Mouse (Mus musculus): ENCODE measurements around the gene H2-Oa. TPM values are rescaled to one million over a fixed set of nuclear protein-coding genes. Genes with fewer than 3 reads are reported as not detected.
A peak's percentile ranks its signal among the peaks of the same experiment; 100 is the strongest.

Gene H2-Oa
- polyA plus RNA-seq, 1 experiment from 2014 or later: 0.65 TPM

DNA sequence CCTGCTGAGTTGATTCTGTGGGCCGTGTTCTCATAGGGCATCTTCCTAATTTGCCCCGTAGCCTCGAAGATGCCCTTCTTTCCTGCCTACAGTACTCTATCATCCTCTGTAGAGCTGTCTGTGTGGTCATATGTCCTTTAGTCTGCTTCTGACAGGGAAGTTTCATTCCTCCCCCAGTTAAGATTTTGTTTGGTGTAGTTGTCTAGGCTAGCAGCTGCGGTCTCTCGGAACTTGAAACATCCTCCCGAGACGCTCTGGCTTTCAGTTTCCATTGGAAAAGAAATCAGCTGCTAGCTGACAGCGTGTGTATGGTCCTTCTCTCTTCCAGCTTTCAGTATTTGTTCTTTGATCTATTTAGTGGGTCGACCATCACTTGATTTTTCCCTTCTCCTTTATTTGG lies 12.7 kb downstream of the H2-Oa start:
- ATAC-seq (ENCODE audit: insufficient number of reproducible peaks, insufficient read depth, low FRiP score, low read depth): no peak
- Histone ChIP-seq H3K9me3 (ENCODE audit: control insufficient read depth, low read depth, low read length) (no peaks in the 10 kb centered on the region), H3K9ac (replicated peaks; ENCODE audit: low read depth, low read length) (no peak overlapping the region), H3K4me1 (ENCODE audit: control insufficient read depth, insufficient read depth, low read length) (no peaks in the 10 kb centered on the region), H3K27ac (ENCODE audit: low read length) (no peak overlapping the region), H3K4me3 (ENCODE audit: low read depth, low read length) (no peak overlapping the region), H3K27me3 (ENCODE audit: control insufficient read depth, insufficient read depth, low read length) (no peaks in the 10 kb centered on the region), H3K36me3 (ENCODE audit: control insufficient read depth, insufficient read depth, low read length) (peaks cover 7% of the 10 kb centered on the region; the same call in 1 of the 2 replicates), H3K4me2 (replicated peaks; ENCODE audit: low read depth, low read length) (no peak overlapping the region)
- 74% methylated on average over 9 of the region's 9 CpGs for WGBS

DNA sequence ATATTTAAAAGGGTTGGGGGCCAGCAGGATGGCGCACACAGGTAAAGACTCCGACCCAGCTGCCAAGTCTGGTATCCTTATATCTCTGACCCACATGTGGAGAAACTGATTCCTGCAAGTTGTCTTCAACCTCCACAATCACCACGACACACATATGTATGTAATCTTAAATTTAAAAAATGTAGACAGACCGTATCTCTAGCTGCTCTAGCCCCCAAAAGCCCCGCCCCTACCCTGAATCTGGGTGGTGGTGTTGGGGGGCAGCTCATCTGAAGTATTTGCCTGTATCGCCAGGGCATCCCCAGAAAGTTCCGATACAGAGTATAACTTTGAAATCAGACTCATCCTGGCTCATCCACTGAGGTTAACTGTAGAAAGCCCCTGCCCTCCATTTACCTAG lies 14.4 kb downstream of the H2-Oa start:
- H3K27ac ChIP-seq (ENCODE audit: low read length): no peak overlapping the region
- H3K4me1 ChIP-seq (ENCODE audit: control insufficient read depth, insufficient read depth, low read length): no peaks in the 10 kb centered on the region
- H3K36me3 ChIP-seq (ENCODE audit: control insufficient read depth, insufficient read depth, low read length): peaks cover 21% of the 10 kb centered on the region
- no peaks in the 10 kb centered on the region for H3K27me3 ChIP-seq (ENCODE audit: control insufficient read depth, insufficient read depth, low read length)
- H3K9ac ChIP-seq (replicated peaks; ENCODE audit: low read depth, low read length): no peak overlapping the region
- no peaks in the 10 kb centered on the region for H3K9me3 ChIP-seq (ENCODE audit: control insufficient read depth, low read depth, low read length)
- ATAC-seq (ENCODE audit: insufficient number of reproducible peaks, insufficient read depth, low FRiP score, low read depth): no peak
- 78% methylated on average over 7 of the region's 7 CpGs for WGBS
- no peak overlapping the region for H3K4me3 ChIP-seq (ENCODE audit: low read depth, low read length)
- no peak overlapping the region for H3K4me2 ChIP-seq (replicated peaks; ENCODE audit: low read depth, low read length)

- Histone ChIP-seq H3K9ac (replicated peaks; ENCODE audit: low read depth, low read length) (no peak overlapping the region), H3K27me3 (ENCODE audit: control insufficient read depth, insufficient read depth, low read length) (no peaks in the 10 kb centered on the region), H3K4me1 (ENCODE audit: control insufficient read depth, insufficient read depth, low read length) (no peaks in the 10 kb centered on the region), H3K4me2 (replicated peaks; ENCODE audit: low read depth, low read length) (no peak overlapping the region), H3K4me3 (ENCODE audit: low read depth, low read length) (no peak overlapping the region), H3K36me3 (ENCODE audit: control insufficient read depth, insufficient read depth, low read length) (peaks cover 29% of the 10 kb centered on the region), H3K27ac (ENCODE audit: low read length) (no peak overlapping the region), H3K9me3 (ENCODE audit: control insufficient read depth, low read depth, low read length) (no peaks in the 10 kb centered on the region)
- 80% methylated on average over 7 of the region's 7 CpGs for WGBS
- no peak for ATAC-seq (ENCODE audit: insufficient number of reproducible peaks, insufficient read depth, low FRiP score, low read depth)
These were observed 15.1 kb downstream of the H2-Oa start for GRCm38 (mm10) chr17:34107109-34107867.

GRCm38 (mm10) chr17:34108460-34108859 lies 16.3 kb downstream of the H2-Oa start:
- no peaks in the 10 kb centered on the region for H3K27me3 ChIP-seq (ENCODE audit: control insufficient read depth, insufficient read depth, low read length)
- H3K4me1 ChIP-seq (ENCODE audit: control insufficient read depth, insufficient read depth, low read length): no peaks in the 10 kb centered on the region
- H3K9ac ChIP-seq (replicated peaks; ENCODE audit: low read depth, low read length): no peak overlapping the region
- H3K36me3 ChIP-seq (ENCODE audit: control insufficient read depth, insufficient read depth, low read length): peaks cover 41% of the 10 kb centered on the region
- H3K4me3 ChIP-seq (ENCODE audit: low read depth, low read length): no peak overlapping the region
- H3K4me2 ChIP-seq (replicated peaks; ENCODE audit: low read depth, low read length): no peak overlapping the region
- WGBS: 78% methylated on average over 5 of the region's 6 CpGs
- ATAC-seq (ENCODE audit: insufficient number of reproducible peaks, insufficient read depth, low FRiP score, low read depth): no peak
- H3K27ac ChIP-seq (ENCODE audit: low read length): no peak overlapping the region
- no peaks in the 10 kb centered on the region for H3K9me3 ChIP-seq (ENCODE audit: control insufficient read depth, low read depth, low read length)

GRCm38 (mm10) chr17:34109038-34109805 lies 17.1 kb downstream of the H2-Oa start:
- no peaks in the 10 kb centered on the region for H3K9me3 ChIP-seq (ENCODE audit: control insufficient read depth, low read depth, low read length)
- peaks cover 48% of the 10 kb centered on the region for H3K36me3 ChIP-seq (ENCODE audit: control insufficient read depth, insufficient read depth, low read length)
- 0 out of 2 replicates have a peak, but pooled peaks have one; percentile 19 for ATAC-seq (ENCODE audit: insufficient number of reproducible peaks, insufficient read depth, low FRiP score, low read depth)

GRCm38 (mm10) chr17:34109806-34110195 lies 17.7 kb downstream of the H2-Oa start:
- Histone ChIP-seq H3K27ac (ENCODE audit: low read length) (0 out of 2 replicates have a peak overlapping the region, but pooled peaks have one; percentile 2), H3K4me2 (replicated peaks; ENCODE audit: low read depth, low read length) (no peak overlapping the region), H3K9me3 (ENCODE audit: control insufficient read depth, low read depth, low read length) (no peaks in the 10 kb centered on the region), H3K4me3 (ENCODE audit: low read depth, low read length) (no peak overlapping the region), H3K4me1 (ENCODE audit: control insufficient read depth, insufficient read depth, low read length) (no peaks in the 10 kb centered on the region), H3K9ac (replicated peaks; ENCODE audit: low read depth, low read length) (no peak overlapping the region), H3K36me3 (ENCODE audit: control insufficient read depth, insufficient read depth, low read length) (peaks cover 54% of the 10 kb centered on the region), H3K27me3 (ENCODE audit: control insufficient read depth, insufficient read depth, low read length) (no peaks in the 10 kb centered on the region)
- ATAC-seq (ENCODE audit: insufficient number of reproducible peaks, insufficient read depth, low FRiP score, low read depth): peak; percentile 33; the same call in 1 of the 2 replicates
- 69% methylated on average over 3 of the region's 3 CpGs for WGBS

More at GRCm38 (mm10) chr17:34109038-34109805, 17.1 kb downstream of the H2-Oa start:
- Histone ChIP-seq H3K27me3 (ENCODE audit: control insufficient read depth, insufficient read depth, low read length) (no peaks in the 10 kb centered on the region), H3K4me1 (ENCODE audit: control insufficient read depth, insufficient read depth, low read length) (no peaks in the 10 kb centered on the region), H3K4me2 (replicated peaks; ENCODE audit: low read depth, low read length) (no peak overlapping the region), H3K27ac (ENCODE audit: low read length) (0 out of 2 replicates have a peak overlapping the region, but pooled peaks have one; percentile 2), H3K4me3 (ENCODE audit: low read depth, low read length) (no peak overlapping the region), H3K9ac (replicated peaks; ENCODE audit: low read depth, low read length) (no peak overlapping the region)
- WGBS: 79% methylated on average over 14 of the region's 14 CpGs

DNA sequence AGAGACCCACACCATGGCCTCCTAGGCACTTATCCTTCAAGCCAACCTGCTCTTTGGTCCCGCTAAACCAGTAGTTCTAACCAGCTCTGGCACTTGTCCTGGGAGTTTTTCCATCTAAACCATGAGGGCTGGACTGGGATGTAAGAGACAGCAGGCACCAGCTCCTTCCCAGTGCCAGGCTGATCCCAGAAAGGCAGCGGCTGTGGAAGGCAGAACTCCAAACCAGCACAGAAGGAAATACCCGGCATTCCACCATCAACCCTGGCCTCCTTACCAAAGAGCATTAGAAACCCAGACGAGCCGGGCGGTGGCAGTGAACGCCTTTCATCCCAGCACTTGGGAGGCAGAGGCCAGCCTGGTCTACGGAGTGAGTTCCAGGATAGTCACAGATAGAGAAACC lies 18.2 kb downstream of the H2-Oa start:
- H3K27ac ChIP-seq (ENCODE audit: low read length): no peak overlapping the region
- no peak overlapping the region for H3K4me3 ChIP-seq (ENCODE audit: low read depth, low read length)
- ATAC-seq (ENCODE audit: insufficient number of reproducible peaks, insufficient read depth, low FRiP score, low read depth): no peak
- no peak overlapping the region for H3K4me2 ChIP-seq (replicated peaks; ENCODE audit: low read depth, low read length)
- no peak overlapping the region for H3K9ac ChIP-seq (replicated peaks; ENCODE audit: low read depth, low read length)
- H3K36me3 ChIP-seq (ENCODE audit: control insufficient read depth, insufficient read depth, low read length): peaks cover 59% of the 10 kb centered on the region
- no peaks in the 10 kb centered on the region for H3K9me3 ChIP-seq (ENCODE audit: control insufficient read depth, low read depth, low read length)
- H3K4me1 ChIP-seq (ENCODE audit: control insufficient read depth, insufficient read depth, low read length): no peaks in the 10 kb centered on the region
- H3K27me3 ChIP-seq (ENCODE audit: control insufficient read depth, insufficient read depth, low read length): no peaks in the 10 kb centered on the region
- 67% methylated on average over 8 of the region's 8 CpGs for WGBS

- Histone ChIP-seq H3K27ac (ENCODE audit: low read length) (no peak overlapping the region), H3K36me3 (ENCODE audit: control insufficient read depth, insufficient read depth, low read length) (peaks cover 87% of the 10 kb centered on the region), H3K27me3 (ENCODE audit: control insufficient read depth, insufficient read depth, low read length) (no peaks in the 10 kb centered on the region), H3K4me3 (ENCODE audit: low read depth, low read length) (no peak overlapping the region), H3K4me1 (ENCODE audit: control insufficient read depth, insufficient read depth, low read length) (peaks cover 9% of the 10 kb centered on the region), H3K4me2 (replicated peaks; ENCODE audit: low read depth, low read length) (no peak overlapping the region), H3K9ac (replicated peaks; ENCODE audit: low read depth, low read length) (no peak overlapping the region), H3K9me3 (ENCODE audit: control insufficient read depth, low read depth, low read length) (no peaks in the 10 kb centered on the region)
- ATAC-seq (ENCODE audit: insufficient number of reproducible peaks, insufficient read depth, low FRiP score, low read depth): no peak
- 89% methylated on average over 7 of the region's 7 CpGs for WGBS
These were observed 22.0 kb downstream of the H2-Oa start for GRCm38 (mm10) chr17:34114114-34114513.
